Mouse (Mus musculus): ENCODE data around the gene Actrt3. TPM values are rescaled to one million over a fixed set of nuclear protein-coding genes. Genes with fewer than 3 reads are reported as not detected.

The Actrt3 gene
- 0.39 TPM for polyA plus RNA-seq (2017; shearing (Covaris generic))

DNA sequence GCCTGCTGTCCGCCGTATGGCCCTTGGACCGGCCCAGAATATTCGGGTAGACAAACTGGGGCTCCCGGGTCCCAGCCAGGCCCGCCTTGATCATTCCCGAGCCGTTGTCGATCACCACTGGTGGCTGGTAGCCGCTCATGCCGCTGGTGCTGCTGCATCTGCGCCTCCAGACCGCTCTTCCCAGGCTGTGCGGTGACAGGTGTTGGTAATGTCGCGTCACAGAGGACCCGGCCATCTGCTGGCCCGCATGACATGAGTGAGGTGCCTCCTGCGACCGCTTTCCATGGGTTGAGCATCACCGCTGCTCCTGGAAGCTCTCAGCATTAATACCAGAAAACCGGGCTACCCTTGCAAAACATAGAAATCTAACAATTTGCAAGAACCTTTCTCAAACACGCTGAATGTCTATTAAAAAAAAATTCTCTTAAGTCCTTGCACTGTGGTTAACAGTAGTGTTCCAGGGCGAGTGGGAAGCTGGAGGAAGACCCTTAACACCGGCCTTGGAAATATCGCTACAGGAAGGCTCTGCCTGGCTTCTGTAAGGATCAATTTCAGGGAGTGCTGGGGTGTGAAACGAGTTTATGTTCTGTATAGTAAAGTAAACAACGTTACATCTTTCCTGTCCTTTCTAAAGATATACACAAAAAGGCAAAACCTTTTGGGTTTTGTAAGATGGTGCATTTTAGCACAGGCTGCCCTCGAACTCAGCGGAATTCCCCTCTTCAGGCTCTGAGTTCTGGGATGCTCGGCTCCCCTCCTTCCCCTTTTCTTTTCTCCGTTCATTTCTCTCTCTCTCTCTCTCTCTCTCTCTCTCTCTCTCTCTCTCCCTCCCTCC is at the start of gene Actrt3:
Gene Actrt3, minus strand, starts transcription at position 229 of the 835 bp plus-strand sequence.

GRCm38 (mm10) chr3:30647440-30648090 is 47.8 kb upstream of the Actrt3 start, which contains the start of gene Lrrc34:
Gene Lrrc34, minus strand, starts transcription at chr3:30647869.

DNA sequence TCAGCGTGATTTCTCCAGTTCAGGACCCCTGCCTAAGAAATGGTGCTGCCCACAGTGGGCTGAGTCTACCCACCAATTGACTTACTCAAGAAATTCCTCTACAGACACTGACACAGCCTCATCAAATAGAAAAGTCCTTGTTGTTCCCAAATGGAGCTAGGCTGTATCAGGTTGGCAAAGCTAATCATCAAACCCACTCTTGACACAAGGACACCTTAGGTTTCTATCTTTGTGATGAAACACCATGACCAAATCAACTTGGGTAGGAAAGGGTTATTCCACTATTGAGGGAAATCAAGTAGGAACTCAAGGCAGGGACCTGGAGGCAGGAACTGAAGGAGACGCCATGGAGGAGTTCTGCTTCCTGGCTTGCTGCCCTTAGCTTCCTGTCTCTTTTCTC is 44.5 kb upstream of the Actrt3 start, which contains the start of gene Lrriq4:
Gene Lrriq4, plus strand, starts transcription at position 301 of the 400 bp plus-strand sequence.

GRCm38 (mm10) chr3:30602065-30602739 is 2.5 kb upstream of the Actrt3 start, which contains the start of gene Mynn:
Gene Mynn, plus strand, starts transcription at chr3:30602065.

GRCm38 (mm10) chr3:30547908-30548307 is 51.8 kb downstream of the Actrt3 start, which contains the start of gene Mecom:
Gene Mecom, minus strand, starts transcription at chr3:30548008.

Other genes with a start within 250 kb of the Actrt3 start
- not detected for gene Mecom, start 51.9 kb downstream of the Actrt3 start, polyA plus RNA-seq (2017; shearing (Covaris generic))
- gene Mynn, start 2.1 kb upstream of the Actrt3 start, polyA plus RNA-seq (2017; shearing (Covaris generic)): 61.9 TPM
- gene Lrriq4, start 44.6 kb upstream of the Actrt3 start, polyA plus RNA-seq (2017; shearing (Covaris generic)): not detected
- gene Lrrc34, start 47.9 kb upstream of the Actrt3 start, polyA plus RNA-seq (2017; shearing (Covaris generic)): 0.16 TPM
- not detected for gene Lrrc31, start 99.9 kb upstream of the Actrt3 start, polyA plus RNA-seq (2017; shearing (Covaris generic))
- not detected for gene Samd7, start 146.4 kb upstream of the Actrt3 start, polyA plus RNA-seq (2017; shearing (Covaris generic))
- gene Sec62, start 192.9 kb upstream of the Actrt3 start, polyA plus RNA-seq (2017; shearing (Covaris generic)): 88.9 TPM